ENCODE assay signal across 8 mouse cellular contexts in genomic region chr7:24628685-24629610, GRCm38 (mm10). TPM values are rescaled to one million over a fixed set of nuclear protein-coding genes. Genes with fewer than 3 reads are reported as not detected.
DNase-seq lines count a peak whose midpoint lies in the region; ATAC-seq and TF ChIP-seq lines count a peak whose summit lies in the region.

No protein-coding gene starts in this region.

- TF ChIP-seq EP300 in stomach, postnatal 0 days (optimal IDR thresholded peaks at IDR 0.05) = no peak

- ATAC-seq in liver, embryonic 16.5 days (ENCODE audit: low read depth) = peak; percentile 88
- ATAC-seq in neural tube, embryonic 12.5 days (ENCODE audit: low FRiP score, low read depth) = peak; percentile 73
- peak; percentile 93 for ATAC-seq in stomach, postnatal 0 days (ENCODE audit: low FRiP score, low TSS enrichment)

- H3K27ac ChIP-seq in embryonic facial prominence, embryonic 10.5 days (replicated peaks) = peak overlapping the region; percentile 65; the same call in 1 of the 2 replicates
- H3K27ac ChIP-seq in kidney, adult 2 months (ENCODE audit: insufficient read depth, low read depth, low read length) = no peak overlapping the region
- H3K27ac ChIP-seq in liver, embryonic 16.5 days (ENCODE audit: low read length) = no peak overlapping the region
- no peak overlapping the region for H3K27ac ChIP-seq in neural tube, embryonic 12.5 days
- peak overlapping the region; percentile 45 for H3K27ac ChIP-seq in stomach, postnatal 0 days (replicated peaks)

- DNase-seq in layer of hippocampus, adult 11-12 months (ENCODE audit: low spot score) = peak; percentile 69
- DNase-seq in layer of hippocampus, adult 9-10 months (ENCODE audit: low spot score) = no peak
- peak; percentile 91 for DNase-seq in embryonic facial prominence, embryonic 10.5 days (ENCODE audit: low spot score)
- peak; percentile 77 for DNase-seq in heart, adult 8-10 months (ENCODE audit: low spot score)
- peak; percentile 90 for DNase-seq in kidney, adult 2 months
- DNase-seq in stomach, postnatal 0 days (ENCODE audit: low spot score) = peak; percentile 87

- peak overlapping the region; percentile 64 for H3K4me2 ChIP-seq in liver, embryonic 16.5 days (ENCODE audit: low read depth, low read length)
- H3K4me2 ChIP-seq in neural tube, embryonic 12.5 days (replicated peaks) = peak overlapping the region; percentile 60
- peak overlapping the region; percentile 54 for H3K4me2 ChIP-seq in stomach, postnatal 0 days (replicated peaks; ENCODE audit: low read depth)

- peak overlapping the region; percentile 54 for H3K4me3 ChIP-seq in embryonic facial prominence, embryonic 10.5 days
- peak overlapping the region; percentile 10; the same call in 1 of the 2 replicates for H3K4me3 ChIP-seq in kidney, adult 2 months (ENCODE audit: insufficient read depth, low read depth, low read length)
- peak overlapping the region; percentile 41 for H3K4me3 ChIP-seq in liver, embryonic 16.5 days (ENCODE audit: low read depth, low read length)
- H3K4me3 ChIP-seq in neural tube, embryonic 12.5 days = peak overlapping the region; percentile 24
- peak overlapping the region; percentile 21 for H3K4me3 ChIP-seq in stomach, postnatal 0 days (ENCODE audit: low read depth, low read length)

- H3K4me1 ChIP-seq in embryonic facial prominence, embryonic 10.5 days = peaks cover 18% of the 10 kb centered on the region
- no peaks in the 10 kb centered on the region for H3K4me1 ChIP-seq in kidney, adult 2 months (ENCODE audit: control insufficient read depth, insufficient read depth, low read length)
- H3K4me1 ChIP-seq in liver, embryonic 16.5 days (ENCODE audit: control insufficient read depth, low read depth, low read length) = peaks cover 6% of the 10 kb centered on the region; the same call in 1 of the 2 replicates
- no peaks in the 10 kb centered on the region for H3K4me1 ChIP-seq in neural tube, embryonic 12.5 days
- 0 out of 2 replicates have a peak, but pooled peaks cover 2% of the 10 kb centered on the region for H3K4me1 ChIP-seq in stomach, postnatal 0 days (replicated peaks; ENCODE audit: control insufficient read depth, insufficient read depth)

- TF ChIP-seq CTCF in kidney, adult 2 months (conservative IDR thresholded peaks at IDR 0.05; ENCODE audit: insufficient read depth, insufficient read length, low read depth, low read length) = no peak
- peak; percentile 34 for TF ChIP-seq CTCF in stomach, postnatal 0 days (IDR thresholded peaks at IDR 0.05; ENCODE audit: low read depth)

- H3K36me3 ChIP-seq in embryonic facial prominence, embryonic 10.5 days (replicated peaks) = no peaks in the 10 kb centered on the region
- H3K36me3 ChIP-seq in kidney, adult 2 months (ENCODE audit: control insufficient read depth, insufficient read depth, low read length) = no peaks in the 10 kb centered on the region
- no peaks in the 10 kb centered on the region for H3K36me3 ChIP-seq in liver, embryonic 16.5 days (ENCODE audit: control insufficient read depth, insufficient read depth)
- H3K36me3 ChIP-seq in neural tube, embryonic 12.5 days = no peaks in the 10 kb centered on the region
- H3K36me3 ChIP-seq in stomach, postnatal 0 days (ENCODE audit: control insufficient read depth, insufficient read depth, low read length) = no peaks in the 10 kb centered on the region

- H3K9me3 ChIP-seq in embryonic facial prominence, embryonic 10.5 days = no peaks in the 10 kb centered on the region
- no peaks in the 10 kb centered on the region for H3K9me3 ChIP-seq in liver, embryonic 16.5 days (replicated peaks; ENCODE audit: control insufficient read depth, low read length)
- no peaks in the 10 kb centered on the region for H3K9me3 ChIP-seq in neural tube, embryonic 12.5 days
- H3K9me3 ChIP-seq in stomach, postnatal 0 days (ENCODE audit: control insufficient read depth, low read length) = no peaks in the 10 kb centered on the region

- 8% methylated on average over 33 of the region's 33 CpGs for WGBS in embryonic facial prominence, embryonic 10.5 days
- 10% methylated on average over 33 of the region's 33 CpGs for WGBS in kidney, adult 2 months
- WGBS in liver, embryonic 16.5 days (ENCODE audit: insufficient replicate concordance) = 7% methylated on average over 33 of the region's 33 CpGs
- 10% methylated on average over 33 of the region's 33 CpGs for WGBS in neural tube, embryonic 12.5 days
- 8% methylated on average over 32 of the region's 33 CpGs for WGBS in stomach, postnatal 0 days

- no peak for TF ChIP-seq POLR2A in kidney, adult 2 months (IDR thresholded peaks at IDR 0.05; ENCODE audit: low read depth, low read length)

- peaks cover 30% of the 10 kb centered on the region for H3K27me3 ChIP-seq in embryonic facial prominence, embryonic 10.5 days (replicated peaks; ENCODE audit: low read depth, poor library complexity, severe bottlenecking)
- H3K27me3 ChIP-seq in kidney, adult 2 months (replicated peaks; ENCODE audit: control insufficient read depth, insufficient read depth, low read length) = no peaks in the 10 kb centered on the region
- no peaks in the 10 kb centered on the region for H3K27me3 ChIP-seq in liver, embryonic 16.5 days (ENCODE audit: control insufficient read depth, insufficient read depth, low read depth, low read length)
- H3K27me3 ChIP-seq in neural tube, embryonic 12.5 days (replicated peaks) = no peaks in the 10 kb centered on the region; the same call in 1 of the 2 replicates
- no peaks in the 10 kb centered on the region for H3K27me3 ChIP-seq in stomach, postnatal 0 days (ENCODE audit: control insufficient read depth, insufficient read depth, low read length)

- H3K9ac ChIP-seq in liver, embryonic 16.5 days (ENCODE audit: low read depth, low read length) = peak overlapping the region; percentile 56; the same call in 1 of the 2 replicates
- no peak overlapping the region for H3K9ac ChIP-seq in neural tube, embryonic 12.5 days
- H3K9ac ChIP-seq in stomach, postnatal 0 days (ENCODE audit: low read length) = no peak overlapping the region; the same call in 1 of the 2 replicates

RNA-seq across cellular contexts. Expression of gene Lypd3, which starts 7.4 kb away (rescaled TPM):
- polyA plus RNA-seq in embryonic facial prominence, embryonic 10.5 days (2016; fragmentation: Nextera tagmentation; extraction: Ambion mirVana) = 1.1 and 1.5 TPM in 2 replicates
- total RNA-seq in heart, adult 8-10 months (2022) = not detected
- 0.06 and 0.67 TPM in 2 replicates for polyA plus RNA-seq in kidney, adult 2 months (2012; rRNA removed)
- polyA plus RNA-seq in liver, embryonic 16.5 days (2015; fragmentation: Nextera tagmentation; extraction: Ambion mirVana) = 0.05 TPM in 1 of 2 replicates, not detected in the other
- 0.43 and 0.87 TPM in 2 replicates for polyA plus RNA-seq in neural tube, embryonic 12.5 days (2016; fragmentation: Nextera tagmentation; extraction: Ambion mirVana)
- polyA plus RNA-seq in stomach, postnatal 0 days (2015; fragmentation: Nextera tagmentation; extraction: Ambion mirVana) = 277 and 306 TPM in 2 replicates

RNA-seq across cellular contexts. Expression of gene Phldb3, which starts 18.4 kb away (rescaled TPM):
- 0.10 TPM in 1 of 2 replicates, not detected in the other for polyA plus RNA-seq in embryonic facial prominence, embryonic 10.5 days (2016; fragmentation: Nextera tagmentation; extraction: Ambion mirVana)
- total RNA-seq in heart, adult 8-10 months (2022) = under 1 TPM; 0.35 to 0.83 (median 0.39) TPM
- 2.8 and 3.1 TPM in 2 replicates for polyA plus RNA-seq in kidney, adult 2 months (2012; rRNA removed)
- 0.08 and 0.18 TPM in 2 replicates for polyA plus RNA-seq in liver, embryonic 16.5 days (2015; fragmentation: Nextera tagmentation; extraction: Ambion mirVana)
- not detected in 2 replicates for polyA plus RNA-seq in neural tube, embryonic 12.5 days (2016; fragmentation: Nextera tagmentation; extraction: Ambion mirVana)
- 1.2 TPM in 2 replicates for polyA plus RNA-seq in stomach, postnatal 0 days (2015; fragmentation: Nextera tagmentation; extraction: Ambion mirVana)

RNA-seq across cellular contexts. Expression of gene Zfp575, which starts 41.5 kb away (rescaled TPM):
- polyA plus RNA-seq in embryonic facial prominence, embryonic 10.5 days (2016; fragmentation: Nextera tagmentation; extraction: Ambion mirVana) = 2.0 and 2.1 TPM in 2 replicates
- total RNA-seq in heart, adult 8-10 months (2022) = under 1 TPM in 1 of 4 experiments, not detected in 3; 0.09 TPM
- polyA plus RNA-seq in kidney, adult 2 months (2012; rRNA removed) = 0.11 and 0.15 TPM in 2 replicates
- 0.25 and 0.30 TPM in 2 replicates for polyA plus RNA-seq in liver, embryonic 16.5 days (2015; fragmentation: Nextera tagmentation; extraction: Ambion mirVana)
- polyA plus RNA-seq in neural tube, embryonic 12.5 days (2016; fragmentation: Nextera tagmentation; extraction: Ambion mirVana) = 4.3 and 4.5 TPM in 2 replicates
- polyA plus RNA-seq in stomach, postnatal 0 days (2015; fragmentation: Nextera tagmentation; extraction: Ambion mirVana) = 3.6 and 4.0 TPM in 2 replicates

RNA-seq across cellular contexts. Expression of gene Ethe1, which starts 41.6 kb away (rescaled TPM):
- polyA plus RNA-seq in embryonic facial prominence, embryonic 10.5 days (2016; fragmentation: Nextera tagmentation; extraction: Ambion mirVana) = 26.3 and 27.3 TPM in 2 replicates
- 10 to 100 TPM; 66.1 to 75.2 (median 70.0) TPM for total RNA-seq in heart, adult 8-10 months (2022)
- 172 and 173 TPM in 2 replicates for polyA plus RNA-seq in kidney, adult 2 months (2012; rRNA removed)
- polyA plus RNA-seq in liver, embryonic 16.5 days (2015; fragmentation: Nextera tagmentation; extraction: Ambion mirVana) = 26.4 and 26.5 TPM in 2 replicates
- polyA plus RNA-seq in neural tube, embryonic 12.5 days (2016; fragmentation: Nextera tagmentation; extraction: Ambion mirVana) = 17.2 and 18.7 TPM in 2 replicates
- 120 and 128 TPM in 2 replicates for polyA plus RNA-seq in stomach, postnatal 0 days (2015; fragmentation: Nextera tagmentation; extraction: Ambion mirVana)

RNA-seq across cellular contexts. Expression of gene Tex101, which starts 47.5 kb away (rescaled TPM):
- polyA plus RNA-seq in embryonic facial prominence, embryonic 10.5 days (2016; fragmentation: Nextera tagmentation; extraction: Ambion mirVana) = not detected in 2 replicates
- total RNA-seq in heart, adult 8-10 months (2022) = not detected
- 0.14 TPM in 1 of 2 replicates, not detected in the other for polyA plus RNA-seq in kidney, adult 2 months (2012; rRNA removed)
- not detected in 2 replicates for polyA plus RNA-seq in liver, embryonic 16.5 days (2015; fragmentation: Nextera tagmentation; extraction: Ambion mirVana)
- polyA plus RNA-seq in neural tube, embryonic 12.5 days (2016; fragmentation: Nextera tagmentation; extraction: Ambion mirVana) = not detected in 2 replicates
- polyA plus RNA-seq in stomach, postnatal 0 days (2015; fragmentation: Nextera tagmentation; extraction: Ambion mirVana) = 0.15 TPM in 1 of 2 replicates, not detected in the other

Comparison
In these comparisons a context has a peak if more than half of its experiments do, and no peak if none do; other contexts are left out.
1. H3K27ac ChIP-seq: peak in embryonic facial prominence, embryonic 10.5 days (single experiment) and stomach, postnatal 0 days (single experiment); none in kidney, adult 2 months (single experiment), liver, embryonic 16.5 days (single experiment) and neural tube, embryonic 12.5 days (single experiment).
2. RNA of gene Lypd3, which starts 7.4 kb away (polyA plus RNA-seq): 277 to 306 TPM in stomach, postnatal 0 days; 1.1 to 1.5 TPM in embryonic facial prominence, embryonic 10.5 days, 0.43 to 0.87 TPM in neural tube, embryonic 12.5 days, 0.06 to 0.67 TPM in kidney, adult 2 months and 0.05 TPM in liver, embryonic 16.5 days; every median in the first group is over 100 times any median in the second.
3. Peak in every context shown above with its lines, with median percentiles within 50 percentile points of each other: H3K4me3 ChIP-seq, ATAC-seq and H3K4me2 ChIP-seq.